In the genomic region with DNA sequence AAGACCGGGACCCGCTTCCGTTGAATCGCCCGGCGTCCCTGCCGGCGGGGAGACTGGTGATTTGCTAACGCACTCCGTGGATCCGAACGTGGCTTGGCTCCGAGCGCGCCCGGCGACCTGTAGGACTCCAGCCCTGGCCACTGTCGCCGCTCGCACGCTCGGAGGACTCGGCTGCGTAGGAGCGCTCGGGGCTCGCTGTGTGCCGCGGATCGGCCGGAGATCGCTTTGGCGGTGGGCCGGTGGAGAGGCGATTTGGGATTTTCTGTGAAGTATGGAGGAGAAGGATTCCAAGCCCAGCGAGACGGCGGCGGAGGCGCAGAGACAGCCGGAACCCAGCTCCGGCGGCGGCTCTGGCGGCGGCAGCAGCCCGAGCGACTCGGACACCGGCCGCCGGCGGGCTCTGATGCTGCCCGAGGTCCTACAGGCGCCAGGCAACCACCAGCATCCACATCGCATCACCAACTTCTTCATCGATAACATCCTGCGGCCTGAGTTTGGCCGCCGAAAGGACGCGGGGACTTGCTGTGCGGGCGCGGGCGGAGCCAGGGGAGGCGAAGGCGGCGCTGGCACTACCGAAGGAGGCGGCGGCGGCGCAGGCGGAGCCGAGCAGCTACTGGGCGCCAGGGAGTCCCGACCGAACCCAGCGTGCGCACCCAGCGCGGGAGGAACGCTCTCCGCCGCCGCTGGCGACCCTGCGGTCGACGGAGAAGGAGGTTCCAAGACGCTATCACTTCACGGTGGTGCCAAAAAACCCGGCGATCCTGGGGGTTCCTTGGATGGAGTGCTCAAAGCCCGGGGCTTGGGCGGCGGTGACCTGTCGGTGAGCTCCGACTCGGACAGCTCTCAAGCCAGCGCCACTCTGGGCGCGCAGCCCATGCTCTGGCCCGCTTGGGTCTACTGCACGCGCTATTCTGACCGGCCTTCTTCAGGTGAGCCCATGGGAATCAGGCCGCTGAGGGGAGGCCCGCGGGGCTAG, we compare ENCODE assay signal across 8 mouse cellular contexts. TPM values are rescaled to one million over a fixed set of nuclear protein-coding genes. Genes with fewer than 3 reads are reported as not detected.
DNase-seq lines count a peak whose midpoint lies in the region; ATAC-seq lines count a peak whose summit lies in the region.

No protein-coding gene starts in this region.

- DNase-seq in frontal cortex, postnatal 25 days (ENCODE audit: low spot score in 2 of 2), result no peak
- DNase-seq in ES-CJ7 (ENCODE audit: low read depth, low spot score), result peak; percentile 44
- DNase-seq in cerebellum, postnatal 10 days, result peak; percentile 76 to 81
- DNase-seq in natural killer cell, adult 2 months (ENCODE audit: low spot score in 2 of 2), result no peak

- 0 out of 2 replicates have a peak overlapping the region, but pooled peaks have one; percentile 31 for H3K9ac ChIP-seq in heart, embryonic 12.5 days
- peak overlapping the region; percentile 35; the same call in 1 of the 2 replicates for H3K9ac ChIP-seq in kidney, embryonic 16.5 days (replicated peaks; ENCODE audit: low read length)

- peaks cover 92% of the 10 kb centered on the region for H3K27me3 ChIP-seq in heart, embryonic 12.5 days (replicated peaks)
- H3K27me3 ChIP-seq in kidney, embryonic 16.5 days (ENCODE audit: insufficient read depth, low read length), result peaks cover 95% of the 10 kb centered on the region

- H3K4me2 ChIP-seq in heart, embryonic 12.5 days, result peak overlapping the region; percentile 97
- H3K4me2 ChIP-seq in kidney, embryonic 16.5 days (replicated peaks; ENCODE audit: low read depth, low read length), result peak overlapping the region; percentile 93

- no peak overlapping the region for H3K27ac ChIP-seq in heart, embryonic 12.5 days (ENCODE audit: poor library complexity, severe bottlenecking)
- H3K27ac ChIP-seq in kidney, embryonic 16.5 days (ENCODE audit: low read length), result no peak overlapping the region

- H3K4me1 ChIP-seq in heart, embryonic 12.5 days (replicated peaks), result peaks cover 20% of the 10 kb centered on the region
- H3K4me1 ChIP-seq in kidney, embryonic 16.5 days (ENCODE audit: insufficient read depth, low read length), result peaks cover 29% of the 10 kb centered on the region

- H3K9me3 ChIP-seq in heart, embryonic 12.5 days (replicated peaks), result no peaks in the 10 kb centered on the region
- no peaks in the 10 kb centered on the region for H3K9me3 ChIP-seq in kidney, embryonic 16.5 days (ENCODE audit: low read length)

- H3K36me3 ChIP-seq in heart, embryonic 12.5 days, result no peaks in the 10 kb centered on the region
- no peaks in the 10 kb centered on the region for H3K36me3 ChIP-seq in kidney, embryonic 16.5 days (ENCODE audit: insufficient read depth, low read length)

- 0 out of 2 replicates have a peak, but pooled peaks have one; percentile 15 for ATAC-seq in frontal cortex, adult (ENCODE audit: low TSS enrichment)
- no peak for ATAC-seq in heart, embryonic 12.5 days (ENCODE audit: insufficient number of reproducible peaks, low FRiP score)
- peak; percentile 58 for ATAC-seq in kidney, embryonic 16.5 days (ENCODE audit: low FRiP score, low TSS enrichment)
- ATAC-seq in megakaryocyte-erythroid progenitor cell, adult 5-6 weeks (replicated peaks; ENCODE audit: low FRiP score, low TSS enrichment, poor library complexity, severe bottlenecking), result peak; percentile 55; the same call in 1 of the 2 replicates

- WGBS in heart, embryonic 12.5 days, result under 1% methylated on average over 111 of the region's 111 CpGs
- under 1% methylated on average over 110 of the region's 111 CpGs for WGBS in kidney, embryonic 16.5 days

- peak overlapping the region; percentile 58 for H3K4me3 ChIP-seq in heart, embryonic 12.5 days
- H3K4me3 ChIP-seq in kidney, embryonic 16.5 days (ENCODE audit: low read length), result peak overlapping the region; percentile 52

RNA-seq across cellular contexts. Expression of a gene that starts 1.1 kb away (rescaled TPM):
- not detected in 2 replicates for polyA plus RNA-seq in heart, embryonic 12.5 days (2016; fragmentation: Nextera tagmentation; extraction: Ambion mirVana)
- 0.07 and 0.13 TPM in 2 replicates for polyA plus RNA-seq in kidney, embryonic 16.5 days (2015; fragmentation: Nextera tagmentation; extraction: Ambion mirVana)
- not detected in 2 replicates for total RNA-seq in megakaryocyte-erythroid progenitor cell, adult 5-6 weeks (2014; fragmentation: Nextera tagmentation)
- total RNA-seq in megakaryocyte-erythroid progenitor cell, adult 5-6 weeks (2017), result not detected in 2 replicates

Comparison
In these comparisons a context has a peak if more than half of its experiments do, and no peak if none do; other contexts are left out.
1. DNase-seq: peak in ES-CJ7 (single experiment) and cerebellum, postnatal 10 days (2 of 2); none in frontal cortex, postnatal 25 days (0 of 2) and natural killer cell, adult 2 months (0 of 2).